Mouse (Mus musculus) intestine, embryonic 16.5 days (tissue): Measurements from ENCODE around the gene Ncoa1. TPM values are rescaled to one million over a fixed set of nuclear protein-coding genes. Genes with fewer than 3 reads are reported as not detected.
A peak's percentile ranks its signal among the peaks of the same experiment; 100 is the strongest.
"Not testable (repeated sequence)": the region's sequence is repeated elsewhere in the genome, so short reads cannot be mapped to it uniquely, and the experiment has no call there.

Experiments used
- ATAC-seq: fragments of 200-750 bp; cut with Nextera tagmentation; 2 replicates; pipeline ENCODE4 v1.8.0; 2017; ENCODE audit warnings: moderate TSS enrichment, moderate library complexity
- H3K27ac ChIP-seq: fragments of 300-500 bp; sonication (generic); 2 replicates; pipeline ENCODE4 v1.5.1; 2014; ENCODE audit warnings: mild to moderate bottlenecking, low read length
- H3K27me3 ChIP-seq: fragments of 300-500 bp; sonication (generic); replicated peaks from 2 replicates; pipeline ENCODE4 v1.6.1; 2014; ENCODE audit warnings: low read length, control low read depth, mixed read lengths; ENCODE audit not compliant: control insufficient read depth, insufficient read depth
- H3K36me3 ChIP-seq: fragments of 300-500 bp; sonication (generic); 2 replicates; pipeline ENCODE4 v1.6.1; 2014; ENCODE audit warnings: low read length, control low read depth; ENCODE audit not compliant: control insufficient read depth, insufficient read depth
- H3K4me1 ChIP-seq: fragments of 300-500 bp; sonication (generic); 2 replicates; pipeline ENCODE4 v1.6.1; 2014; ENCODE audit warnings: low read length, control low read depth, mixed read lengths; ENCODE audit not compliant: control insufficient read depth, insufficient read depth
- H3K4me2 ChIP-seq: fragments of 300-500 bp; sonication (generic); 2 replicates; pipeline ENCODE4 v1.6.1; 2014; ENCODE audit warnings: low read depth, low read length, control low read depth
- H3K4me3 ChIP-seq: fragments of 300-500 bp; sonication (generic); 2 replicates; pipeline ENCODE4 v1.5.1; 2014; ENCODE audit warnings: mild to moderate bottlenecking, low read length
- H3K9ac ChIP-seq: fragments of 300-500 bp; sonication (generic); 2 replicates; pipeline ENCODE4 v1.6.1; 2014; ENCODE audit warnings: low read depth, low read length
- H3K9me3 ChIP-seq: fragments of 300-500 bp; sonication (generic); 2 replicates; pipeline ENCODE4 v1.6.1; 2016; ENCODE audit warnings: low read length, control low read depth; ENCODE audit not compliant: control insufficient read depth
- WGBS: fragments of 180-500 bp; shearing (Covaris S2); extraction: QIAGEN DNeasy Blood & Tissue Kit; methylation state at CpG from one replicate; pipeline ENCODE4 v1.1.7; 2014; 5-methylcytosine and 5-hydroxymethylcytosine counted together
- polyA plus RNA-seq: library from polyadenylated mRNA; unstranded; fragments of >200 nt; fragmentation: Nextera tagmentation; extraction: Ambion mirVana; gene quantifications from 2 replicates; pipeline ENCODE4 v1.2.1, GENCODE M21; 2015

Gene Ncoa1
- polyA plus RNA-seq, 1 experiment from 2014 or later = 4.7 TPM

DNA sequence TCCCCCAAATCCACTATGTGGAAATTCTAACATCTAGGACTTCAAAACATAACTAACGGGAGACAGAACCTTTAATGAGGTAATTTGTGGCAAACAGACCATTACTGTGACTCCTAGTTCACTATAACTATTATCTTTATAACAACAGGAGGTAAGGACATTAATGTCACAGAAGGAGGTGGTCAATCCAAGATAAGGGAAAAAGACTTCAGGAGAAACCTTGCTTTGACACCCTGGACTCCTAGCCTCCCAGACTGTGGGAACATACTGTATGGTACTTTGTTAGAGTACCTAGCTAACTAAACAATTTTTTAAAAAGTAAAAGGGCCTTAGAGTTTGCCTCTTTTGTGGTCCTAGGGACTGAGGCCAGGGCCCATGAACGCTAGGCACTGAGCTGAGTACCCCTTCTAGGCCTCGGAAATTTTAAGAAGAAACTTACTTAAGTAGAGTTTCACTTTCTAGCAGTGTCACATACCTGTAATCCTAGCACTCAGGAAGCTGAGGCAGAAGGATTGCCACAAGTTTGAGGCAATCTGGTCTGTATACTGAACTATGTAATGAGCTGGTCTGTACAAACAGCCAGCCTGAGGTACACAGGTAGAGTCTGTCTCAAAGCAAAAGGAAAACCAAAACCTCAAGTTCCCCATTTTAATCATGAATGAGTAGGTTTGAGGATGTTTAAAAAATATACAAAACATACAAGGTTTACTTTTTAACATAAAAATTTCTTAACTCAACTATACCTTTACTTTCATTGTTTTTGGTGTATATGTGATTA lies 197.8 kb downstream of the Ncoa1 start:
- Histone ChIP-seq H3K36me3 (peaks cover 4% of the 10 kb centered on the region), H3K4me3 (no peak overlapping the region), H3K4me2 (no peak overlapping the region), H3K9ac (no peak overlapping the region), H3K27ac (no peak overlapping the region), H3K9me3 (no peaks in the 10 kb centered on the region), H3K27me3 (no peaks in the 10 kb centered on the region), H3K4me1 (no peaks in the 10 kb centered on the region)
- no peak for ATAC-seq
- WGBS = 86% methylated on average over 3 of the region's 3 CpGs

DNA sequence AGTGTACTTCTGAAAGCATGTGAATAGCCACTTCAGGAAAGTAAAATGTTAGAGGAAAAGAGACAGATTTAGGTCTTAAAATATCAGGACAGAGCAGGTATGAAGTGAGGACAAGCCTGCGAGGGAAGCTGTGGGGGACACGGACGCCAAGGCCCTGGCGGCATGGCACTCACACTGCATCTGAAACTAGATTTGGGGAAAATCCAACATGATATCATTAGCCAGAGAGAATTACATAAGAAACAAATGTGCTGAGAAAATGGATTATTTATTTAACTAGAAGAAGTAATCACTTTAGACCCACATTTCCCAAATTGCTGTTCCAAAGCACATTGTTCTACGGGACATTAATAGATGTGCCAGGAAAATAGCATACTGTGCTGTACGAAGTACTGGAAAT lies 205.9 kb downstream of the Ncoa1 start:
- peaks cover 10% of the 10 kb centered on the region for H3K36me3 ChIP-seq
- no peaks in the 10 kb centered on the region for H3K27me3 ChIP-seq
- H3K4me2 ChIP-seq = no peak overlapping the region
- H3K4me3 ChIP-seq = no peak overlapping the region
- ATAC-seq = no peak
- H3K4me1 ChIP-seq = no peaks in the 10 kb centered on the region
- H3K9ac ChIP-seq = no peak overlapping the region
- H3K9me3 ChIP-seq = no peaks in the 10 kb centered on the region
- no peak overlapping the region for H3K27ac ChIP-seq
- 90% methylated on average over 6 of the region's 6 CpGs for WGBS

DNA sequence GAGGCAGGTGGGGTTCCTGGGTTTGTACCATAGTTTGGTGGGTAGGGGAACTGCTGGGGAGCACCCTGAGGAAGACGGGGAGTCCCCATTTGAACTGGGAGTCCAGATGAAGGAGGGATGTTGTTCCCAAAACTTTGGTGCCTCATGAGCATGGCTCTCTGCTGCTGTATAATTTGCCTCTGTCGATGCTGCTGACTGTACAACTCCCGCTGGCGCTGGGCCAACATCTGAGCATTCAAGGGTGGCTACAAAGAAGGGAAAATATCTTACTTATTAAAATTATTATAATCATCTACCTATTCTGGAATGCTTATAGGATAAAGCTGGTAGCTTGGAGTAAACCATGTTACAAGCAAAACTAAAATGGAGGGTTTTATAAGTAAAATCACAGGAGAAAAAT lies 209.2 kb downstream of the Ncoa1 start:
- no peak overlapping the region for H3K4me3 ChIP-seq
- H3K9me3 ChIP-seq = no peaks in the 10 kb centered on the region
- no peak overlapping the region for H3K9ac ChIP-seq
- WGBS = 93% methylated on average over 4 of the region's 4 CpGs
- ATAC-seq = no peak
- no peak overlapping the region for H3K27ac ChIP-seq
- no peaks in the 10 kb centered on the region for H3K4me1 ChIP-seq
- H3K36me3 ChIP-seq = peaks cover 6% of the 10 kb centered on the region
- H3K4me2 ChIP-seq = no peak overlapping the region
- H3K27me3 ChIP-seq = no peaks in the 10 kb centered on the region

DNA sequence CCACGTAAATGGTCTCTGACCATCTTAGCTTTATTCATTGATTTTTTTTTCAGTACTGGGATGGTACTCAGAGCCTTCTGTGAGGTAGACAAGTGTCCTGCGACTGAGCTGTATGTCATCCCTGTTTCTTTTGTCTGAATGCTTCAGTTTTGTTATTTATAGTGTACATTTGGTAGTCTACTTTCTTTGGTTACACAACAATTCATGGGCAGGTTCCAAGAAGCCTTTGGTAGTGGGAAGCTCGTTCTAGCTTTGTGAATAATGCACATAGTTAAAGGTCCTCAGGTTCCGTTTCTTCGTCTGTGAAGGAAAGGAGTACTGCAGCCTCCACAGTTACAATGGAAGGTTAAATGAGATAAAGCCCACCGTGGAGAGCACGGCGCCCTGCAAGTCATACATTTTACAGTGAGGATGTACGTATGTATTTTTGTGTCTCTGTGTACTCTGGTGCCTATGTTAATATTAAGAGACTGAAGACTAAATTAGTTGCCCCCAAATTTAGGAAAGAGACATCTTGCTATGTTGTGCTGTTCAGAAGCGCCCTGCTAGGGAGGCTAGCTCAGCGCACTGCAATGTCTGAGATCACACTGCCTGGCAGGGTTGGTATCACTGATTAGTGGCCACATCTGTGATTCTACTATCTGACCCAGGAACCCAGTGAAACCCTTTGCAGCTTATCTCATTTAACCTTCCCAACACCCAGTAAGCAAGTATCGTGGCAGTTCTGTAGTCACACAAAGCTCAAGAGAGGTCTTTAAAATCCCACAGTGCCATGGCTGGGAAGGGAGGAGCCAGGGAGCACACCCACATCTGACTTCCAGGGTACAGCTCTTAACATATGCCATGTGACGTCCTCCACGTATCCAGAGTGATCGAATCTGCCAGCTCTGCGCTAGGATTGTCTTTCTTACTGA lies 224.0 kb downstream of the Ncoa1 start:
- no peak overlapping the region for H3K4me3 ChIP-seq
- H3K36me3 ChIP-seq = no peaks in the 10 kb centered on the region; the same call in 1 of the 2 replicates
- no peaks in the 10 kb centered on the region for H3K27me3 ChIP-seq
- WGBS = 83% methylated on average over 16 of the region's 16 CpGs
- no peaks in the 10 kb centered on the region for H3K4me1 ChIP-seq
- no peaks in the 10 kb centered on the region for H3K9me3 ChIP-seq
- ATAC-seq = peak; percentile 33; the same call in 1 of the 2 replicates
- no peak overlapping the region for H3K4me2 ChIP-seq
- H3K27ac ChIP-seq = no peak overlapping the region
- no peak overlapping the region for H3K9ac ChIP-seq

DNA sequence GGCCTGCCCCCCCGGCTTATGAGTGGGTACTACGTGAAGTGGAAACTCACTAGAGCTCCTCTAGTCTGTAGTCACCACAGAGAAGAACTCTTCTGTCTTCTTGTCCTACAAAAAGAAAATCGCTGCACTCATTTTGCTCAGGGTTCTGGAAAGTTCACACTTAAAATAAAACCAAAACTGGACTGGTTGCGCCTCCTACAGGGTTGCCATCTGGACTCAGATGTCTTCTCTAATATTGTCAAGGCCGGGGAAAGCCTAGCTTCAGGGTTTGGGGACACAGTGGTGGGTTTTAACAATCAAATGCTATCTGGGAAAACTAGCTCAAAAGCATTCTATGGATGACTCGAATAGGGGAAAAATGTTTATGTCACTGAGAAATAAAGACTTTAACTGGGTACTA lies 227.2 kb downstream of the Ncoa1 start:
- ATAC-seq = no peak
- H3K9me3 ChIP-seq = no peaks in the 10 kb centered on the region

GRCm38 (mm10) chr12:4245742-4246141 lies 231.2 kb downstream of the Ncoa1 start:
- H3K4me3 ChIP-seq = no peak overlapping the region
- H3K9ac ChIP-seq = no peak overlapping the region
- no peaks in the 10 kb centered on the region for H3K9me3 ChIP-seq
- H3K4me1 ChIP-seq = no peaks in the 10 kb centered on the region
- H3K27ac ChIP-seq = no peak overlapping the region
- no peaks in the 10 kb centered on the region for H3K27me3 ChIP-seq
- no peaks in the 10 kb centered on the region for H3K36me3 ChIP-seq
- peak; percentile 79 for ATAC-seq
- H3K4me2 ChIP-seq = no peak overlapping the region
- 66% methylated on average over 10 of the region's 10 CpGs for WGBS

More for the DNA sequence above, 227.2 kb downstream of the Ncoa1 start:
- Histone ChIP-seq H3K9ac (no peak overlapping the region), H3K27ac (no peak overlapping the region), H3K4me3 (no peak overlapping the region), H3K27me3 (no peaks in the 10 kb centered on the region), H3K4me1 (no peaks in the 10 kb centered on the region), H3K36me3 (no peaks in the 10 kb centered on the region), H3K4me2 (no peak overlapping the region)
- 87% methylated on average over 6 of the region's 6 CpGs for WGBS

GRCm38 (mm10) chr12:4243805-4244204 lies 233.2 kb downstream of the Ncoa1 start:
- Histone ChIP-seq H3K9me3 (no peaks in the 10 kb centered on the region), H3K9ac (no peak overlapping the region), H3K27ac (no peak overlapping the region), H3K4me1 (no peaks in the 10 kb centered on the region), H3K36me3 (no peaks in the 10 kb centered on the region), H3K4me2 (no peak overlapping the region), H3K4me3 (no peak overlapping the region), H3K27me3 (no peaks in the 10 kb centered on the region)
- WGBS = 87% methylated on average over 2 of the region's 2 CpGs
- no peak for ATAC-seq

- not testable (repeated sequence) for H3K36me3 ChIP-seq, H3K4me1 ChIP-seq, H3K9me3 ChIP-seq, H3K4me2 ChIP-seq, H3K9ac ChIP-seq, H3K27me3 ChIP-seq, H3K4me3 ChIP-seq, H3K27ac ChIP-seq, ATAC-seq
- 67% methylated on average over 8 of the region's 8 CpGs for WGBS
Measured at GRCm38 (mm10) chr12:4240281-4240680, 236.7 kb downstream of the Ncoa1 start.

DNA sequence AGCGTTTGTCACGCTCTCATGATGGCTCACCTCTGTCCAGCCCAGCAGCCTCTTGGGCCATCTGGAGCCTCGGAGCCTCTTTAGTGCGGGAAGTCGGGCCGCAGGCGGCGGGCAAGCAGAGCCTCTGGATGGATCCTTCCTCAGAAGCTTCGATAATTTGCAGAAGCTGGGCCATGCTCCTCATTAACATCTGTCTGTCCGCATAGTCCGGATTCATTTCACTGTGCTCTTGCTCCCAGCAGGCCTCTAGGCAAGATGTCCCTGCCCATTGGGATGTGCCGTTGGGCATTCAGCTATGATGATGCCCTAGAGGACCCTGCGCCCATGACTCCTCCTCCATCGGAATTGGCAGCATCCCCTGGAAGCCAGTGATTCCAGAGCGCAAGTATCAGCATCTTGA lies 239.5 kb downstream of the Ncoa1 start:
- Histone ChIP-seq H3K9ac (no peak overlapping the region), H3K4me3 (no peak overlapping the region), H3K4me1 (peaks cover 4% of the 10 kb centered on the region), H3K9me3 (no peaks in the 10 kb centered on the region), H3K4me2 (no peak overlapping the region), H3K27me3 (no peaks in the 10 kb centered on the region), H3K36me3 (no peaks in the 10 kb centered on the region), H3K27ac (no peak overlapping the region)
- WGBS = 93% methylated on average over 15 of the region's 15 CpGs
- no peak for ATAC-seq
